Mouse (Mus musculus) embryo, embryonic 10.5 days (tissue): ENCODE measurements around the gene Ccdc149.

Source experiments
- DNase-seq: peaks from one replicate; pipeline ENCODE4 v3.0.0-alpha.2; 2015; ENCODE audit warnings: low spot score

Ccdc149 gene

GRCm38 (mm10) chr5:52370901-52371300 is 100.4 kb downstream of the Ccdc149 start:
- DNase-seq: no peak

- peak; percentile 36 for DNase-seq
These were observed 103.2 kb downstream of the Ccdc149 start for GRCm38 (mm10) chr5:52367866-52368840.

GRCm38 (mm10) chr5:52366661-52367060 is 104.7 kb downstream of the Ccdc149 start:
- DNase-seq: no peak

- DNase-seq: no peak
These were observed 105.4 kb downstream of the Ccdc149 start for GRCm38 (mm10) chr5:52365930-52366329.

GRCm38 (mm10) chr5:52364521-52364920 is 106.8 kb downstream of the Ccdc149 start:
- no peak for DNase-seq

DNA sequence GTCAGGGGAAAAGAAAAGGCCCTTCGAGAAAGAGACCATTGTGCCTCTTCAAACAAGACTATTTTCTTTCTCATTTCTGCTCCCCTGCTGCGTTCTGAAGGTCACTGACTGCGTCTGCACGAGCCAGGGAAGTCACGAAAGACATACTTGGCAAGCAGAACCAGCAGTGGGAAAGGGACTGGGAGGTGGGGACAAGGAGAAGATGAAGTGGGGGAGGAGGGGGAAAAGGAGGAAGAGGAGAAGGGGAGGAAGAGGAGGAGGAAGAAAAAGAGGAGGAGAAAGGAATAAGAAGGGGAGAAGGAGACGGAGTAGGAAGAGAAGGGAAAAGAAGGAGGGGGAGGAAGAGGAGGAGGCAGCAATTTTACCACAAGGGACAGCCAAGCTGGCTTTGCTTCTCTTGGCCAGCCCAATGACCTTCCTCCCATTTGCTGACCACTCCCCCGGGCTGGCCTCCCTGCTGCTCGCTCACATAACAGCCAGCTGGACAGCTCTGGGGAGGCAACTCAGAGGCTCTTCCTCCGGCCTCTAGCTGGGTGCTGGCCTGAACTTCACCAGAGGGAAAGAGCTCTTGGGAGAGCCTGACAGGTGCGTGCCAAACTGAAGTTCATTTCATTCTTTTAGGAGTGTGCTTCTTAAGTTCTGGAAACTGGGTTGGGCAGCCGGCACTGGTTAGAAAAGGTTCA is 107.7 kb downstream of the Ccdc149 start, which contains the start of gene Sod3:
TSS of gene Sod3 (plus strand) at position 324 of the 683 bp plus-strand sequence.
- DNase-seq: peak; percentile 48

DNA sequence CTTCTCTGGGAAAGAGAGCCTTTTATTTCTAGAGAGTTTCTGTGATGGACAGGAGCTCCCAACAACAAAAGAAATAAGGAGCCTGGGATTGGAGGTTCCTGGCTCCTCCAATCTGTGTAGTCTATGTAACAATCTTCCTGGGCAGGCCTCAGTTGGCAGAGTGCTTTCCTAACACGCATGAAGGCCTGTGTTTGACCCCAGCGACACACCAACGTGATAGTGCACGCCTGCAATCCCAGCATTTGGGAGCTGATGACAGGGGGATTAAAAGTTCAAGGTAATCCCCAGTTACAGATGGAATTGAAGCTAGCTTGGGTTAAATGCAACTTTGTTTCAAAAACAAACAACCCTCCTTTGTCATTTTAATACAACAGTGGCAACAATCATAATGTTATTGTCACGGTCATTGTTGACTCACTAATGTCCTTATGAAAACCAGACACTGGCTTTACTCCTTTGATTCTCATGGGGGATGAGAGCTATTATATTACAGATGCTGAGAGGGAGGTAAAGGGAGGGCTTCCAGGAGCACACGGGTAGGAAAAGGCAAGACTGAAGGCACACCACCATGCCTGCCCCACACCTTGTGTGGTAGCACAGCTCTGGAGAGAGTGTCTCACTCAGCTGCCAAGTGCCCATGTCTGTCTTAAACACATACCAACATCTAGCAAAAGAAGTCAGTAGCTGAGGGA is 108.4 kb downstream of the Ccdc149 start:
- no peak for DNase-seq

GRCm38 (mm10) chr5:52360286-52361049 is 110.9 kb downstream of the Ccdc149 start:
- DNase-seq: peak; percentile 19

DNA sequence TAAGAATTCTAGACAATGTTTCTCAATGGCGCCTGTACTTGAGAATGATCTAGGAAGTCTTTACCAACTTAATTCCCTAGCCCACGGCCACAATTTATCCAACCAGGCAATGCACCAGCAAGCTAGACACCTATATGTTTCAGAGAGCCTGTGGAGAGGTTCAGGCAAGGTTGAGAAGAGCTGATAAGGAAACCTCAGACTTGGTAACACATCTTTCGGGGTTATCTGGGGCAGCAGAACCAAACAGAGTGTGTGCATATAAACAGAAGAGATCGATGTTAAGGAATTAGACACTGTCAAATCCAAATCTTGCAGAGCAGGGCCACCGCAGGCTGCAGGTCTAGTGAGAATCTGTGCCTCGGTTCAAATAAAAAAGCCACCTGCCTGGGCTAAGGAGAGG is 113.2 kb downstream of the Ccdc149 start:
- no peak for DNase-seq

- DNase-seq: no peak
These were observed 114.1 kb downstream of the Ccdc149 start for GRCm38 (mm10) chr5:52357175-52357754.

DNA sequence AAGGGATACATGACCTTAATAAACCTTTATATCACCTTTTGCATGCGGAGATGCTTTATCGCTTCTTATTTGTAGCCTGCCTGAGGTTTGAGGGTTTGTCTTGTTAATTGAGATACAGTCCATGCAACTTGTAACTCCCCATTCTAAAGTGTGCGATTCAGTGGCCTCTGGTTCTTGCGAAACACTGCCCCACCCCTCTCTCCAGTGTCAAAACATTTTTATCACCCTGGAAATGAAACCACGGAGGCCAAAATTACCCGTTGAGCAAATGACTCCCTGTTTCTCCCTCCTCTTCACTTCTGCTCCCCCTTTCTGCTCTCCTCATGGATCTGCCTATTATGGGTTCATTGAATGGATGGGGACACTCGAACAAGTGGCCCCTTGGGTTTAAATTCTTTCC is 115.7 kb downstream of the Ccdc149 start:
- DNase-seq: no peak

GRCm38 (mm10) chr5:52354441-52354840 is 116.9 kb downstream of the Ccdc149 start:
- no peak for DNase-seq

- DNase-seq: no peak
These were observed 118.6 kb downstream of the Ccdc149 start for GRCm38 (mm10) chr5:52352730-52353129.

DNA sequence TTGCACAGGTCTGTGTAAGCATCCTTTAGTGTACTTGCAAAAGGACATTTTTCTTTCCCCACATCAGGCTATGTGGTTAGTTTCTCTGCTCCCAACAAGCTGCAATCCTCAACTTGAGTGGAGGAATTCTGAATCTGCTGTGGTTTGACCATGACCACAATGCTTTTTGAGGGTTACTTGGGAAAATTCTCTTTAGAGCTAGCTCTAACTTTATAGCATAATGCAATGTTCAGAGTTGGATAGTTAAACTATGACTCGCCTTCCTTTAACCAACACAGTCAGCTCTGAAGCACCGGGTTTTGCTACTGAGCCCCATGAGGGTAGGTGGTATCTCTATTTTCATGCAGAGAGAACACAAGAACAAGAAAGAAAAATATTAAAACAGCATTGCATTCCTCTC is 119.8 kb downstream of the Ccdc149 start:
- DNase-seq: no peak

DNA sequence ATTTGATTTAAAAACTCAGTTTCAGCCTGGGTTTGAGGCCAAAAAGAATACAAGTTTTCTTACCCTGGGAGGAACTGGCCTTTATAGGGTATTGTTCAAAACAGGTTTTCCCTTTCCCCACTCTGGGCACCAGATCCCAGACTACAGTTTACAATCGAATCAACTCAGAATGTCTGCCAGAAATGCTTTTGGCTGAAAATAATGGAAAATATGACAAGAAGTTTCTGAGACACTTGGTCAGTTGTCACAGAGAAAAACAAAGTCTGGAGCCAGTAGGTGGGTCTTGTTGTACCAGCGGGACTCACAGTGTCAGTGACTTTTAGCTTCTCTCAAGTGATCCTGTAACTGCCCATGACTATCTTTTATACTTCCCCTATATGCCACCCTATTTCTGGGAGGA is 120.9 kb downstream of the Ccdc149 start:
- no peak for DNase-seq

DNA sequence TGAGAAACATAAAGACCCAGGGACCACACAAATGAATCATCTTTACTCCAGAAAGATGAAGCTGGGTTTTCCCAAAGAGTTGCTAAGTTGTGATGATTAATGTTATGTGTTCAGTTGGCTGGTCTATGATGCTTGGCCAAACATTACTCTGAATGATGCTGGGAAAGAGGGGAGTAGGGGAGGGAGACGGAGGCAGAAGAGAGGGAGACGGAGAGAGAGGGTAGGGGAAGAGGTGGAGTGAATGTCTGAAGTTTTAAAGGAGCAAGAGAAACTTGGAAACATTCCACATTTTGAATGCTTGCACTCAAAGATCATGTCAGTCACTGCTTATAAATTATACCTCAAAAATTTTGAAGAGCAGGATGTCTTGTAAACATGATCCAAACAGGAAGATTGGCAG is 124.4 kb downstream of the Ccdc149 start:
- no peak for DNase-seq

DNA sequence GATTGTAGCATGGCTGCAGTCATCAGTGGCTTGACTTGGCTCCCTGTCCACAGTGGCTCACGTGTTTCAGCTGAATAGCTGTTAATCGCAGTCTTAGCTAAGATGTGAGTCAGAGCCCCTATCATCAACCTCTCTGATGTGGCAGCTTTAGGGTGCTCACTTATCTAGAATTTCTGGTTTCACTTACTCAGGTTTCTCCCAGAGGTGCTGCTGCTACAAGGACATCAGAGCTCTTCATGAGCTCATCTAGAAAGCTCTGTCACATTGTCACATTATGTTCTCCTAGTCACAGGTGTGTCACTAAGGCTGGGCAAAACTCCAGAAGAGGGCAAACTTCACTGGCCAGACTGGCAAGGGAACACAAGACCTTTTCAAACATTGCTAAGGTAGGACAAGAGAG is 132.2 kb downstream of the Ccdc149 start:
- DNase-seq: no peak

GRCm38 (mm10) chr5:52335590-52335989 is 135.7 kb downstream of the Ccdc149 start:
- DNase-seq: no peak

DNA sequence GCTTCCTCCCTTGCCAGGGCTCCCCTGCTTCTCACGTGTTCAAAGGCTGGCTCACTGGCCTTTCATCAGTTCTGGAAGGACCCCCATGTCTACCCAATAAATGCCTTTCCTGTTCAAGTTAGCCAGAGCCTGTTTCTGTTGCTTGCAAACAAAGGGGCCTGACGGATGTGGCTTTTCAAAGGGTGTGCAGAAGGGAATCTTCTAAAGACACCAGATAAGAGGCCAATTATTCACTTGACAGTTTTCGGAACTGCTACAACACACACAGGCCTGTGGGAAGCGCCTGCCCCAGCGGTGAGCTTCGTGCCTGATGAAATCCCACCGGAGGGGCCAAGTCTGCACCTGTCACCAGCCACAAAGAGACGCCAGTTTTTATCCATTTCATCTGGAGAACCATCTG is 139.2 kb downstream of the Ccdc149 start:
- peak; percentile 5 for DNase-seq
